Mouse (Mus musculus) liver, embryonic 14.5 days (tissue): ENCODE measurements around the gene Spns3. TPM values are rescaled to one million over a fixed set of nuclear protein-coding genes. Genes with fewer than 3 reads are reported as not detected.

Experiments
- ATAC-seq: fragments of 200-750 bp; cut with Nextera tagmentation; 2 replicates; pipeline ENCODE4 v1.8.0; 2017; ENCODE audit warnings: moderate number of reproducible peaks, mild to moderate bottlenecking, moderate library complexity; ENCODE audit not compliant: insufficient read depth
- DNase-seq, 3 experiments: peaks; one replicate each; pipeline ENCODE4 v3.0.0-alpha.2; 2012 to 2013; ENCODE audit warnings: low read depth in 3 of 3, low spot score in 3 of 3
- H3K27ac ChIP-seq: fragments of 300-500 bp; sonication (generic); 2 replicates; pipeline ENCODE4 v1.5.1; 2014; ENCODE audit warnings: moderate library complexity, mild to moderate bottlenecking, control low read depth, inconsistent platforms
- H3K27me3 ChIP-seq: fragments of 300-500 bp; sonication (generic); 2 replicates; pipeline ENCODE4 v1.6.1; 2014; ENCODE audit warnings: mild to moderate bottlenecking, low read length, moderate library complexity; ENCODE audit not compliant: control insufficient read depth, insufficient read depth
- H3K36me3 ChIP-seq: fragments of 300-500 bp; sonication (generic); replicated peaks from 2 replicates; pipeline ENCODE4 v1.6.1; 2014; ENCODE audit warnings: low read depth; ENCODE audit not compliant: control insufficient read depth, insufficient read depth
- H3K4me1 ChIP-seq, 2 experiments: fragments of 200-500 bp in 1 of 2; fragments of 300-500 bp in 1 of 2; sonication (generic) in 1 of 2; replicated peaks; 2 replicates each; pipeline ENCODE4 v1.6.1; 2012 to 2014; ENCODE audit warnings: antibody characterized with exemption in 1 of 2, inconsistent platforms in 1 of 2, low read length in 1 of 2; ENCODE audit not compliant: control insufficient read depth in 2 of 2, insufficient read depth in 2 of 2
- H3K4me2 ChIP-seq: fragments of 300-500 bp; sonication (generic); 2 replicates; pipeline ENCODE4 v1.6.1; 2014; ENCODE audit warnings: low read depth, mild to moderate bottlenecking, control low read depth, moderate library complexity
- H3K4me3 ChIP-seq, 2 experiments: fragments of 200-500 bp in 1 of 2; fragments of 300-500 bp in 1 of 2; sonication (generic) in 1 of 2; 2 replicates each; pipeline ENCODE4 v1.5.1; 2012 to 2014; ENCODE audit warnings: low read depth in 2 of 2, low read length in 2 of 2, mild to moderate bottlenecking in 2 of 2, control low read depth in 1 of 2, inconsistent platforms in 1 of 2, moderate library complexity in 1 of 2; ENCODE audit not compliant: insufficient read depth in 1 of 2
- H3K9ac ChIP-seq: fragments of 300-500 bp; sonication (generic); replicated peaks from 2 replicates; pipeline ENCODE4 v1.6.1; 2014; ENCODE audit warnings: mild to moderate bottlenecking, control low read depth, moderate library complexity
- H3K9me3 ChIP-seq: fragments of 300-500 bp; sonication (generic); 2 replicates; pipeline ENCODE4 v1.6.1; 2016; ENCODE audit warnings: low read length, mixed read lengths; ENCODE audit not compliant: control insufficient read depth
- CTCF ChIP-seq: IDR thresholded peaks from 2 replicates; pipeline ENCODE4 v1.5.1; 2016; ENCODE audit warnings: antibody characterized with exemption, low read depth, control low read depth
- EP300 ChIP-seq: IDR thresholded peaks from 2 replicates; pipeline ENCODE4 v1.6.1; 2016; ENCODE audit warnings: antibody characterized with exemption, low read depth
- WGBS: fragments of 180-500 bp; shearing (Covaris S2); extraction: QIAGEN DNeasy Blood & Tissue Kit; methylation state at CpG from one replicate; pipeline ENCODE4 v1.1.7; 2014; ENCODE audit not compliant: insufficient replicate concordance; 5-methylcytosine and 5-hydroxymethylcytosine counted together
- polyA plus RNA-seq, 2 experiments: library from polyadenylated mRNA; depleted of rRNA in 1 of 2; stranded (reverse) in 1 of 2; unstranded in 1 of 2; fragments of >200 nt; fragmentation: Nextera tagmentation in 1 of 2; extraction: Ambion mirVana in 1 of 2; gene quantifications; 2 replicates each; pipeline versions ENCODE4 v1.2.1 to v1.2.3; 2012 to 2014

The Spns3 gene
- polyA plus RNA-seq, 2 experiments, result 1.3 TPM

DNA sequence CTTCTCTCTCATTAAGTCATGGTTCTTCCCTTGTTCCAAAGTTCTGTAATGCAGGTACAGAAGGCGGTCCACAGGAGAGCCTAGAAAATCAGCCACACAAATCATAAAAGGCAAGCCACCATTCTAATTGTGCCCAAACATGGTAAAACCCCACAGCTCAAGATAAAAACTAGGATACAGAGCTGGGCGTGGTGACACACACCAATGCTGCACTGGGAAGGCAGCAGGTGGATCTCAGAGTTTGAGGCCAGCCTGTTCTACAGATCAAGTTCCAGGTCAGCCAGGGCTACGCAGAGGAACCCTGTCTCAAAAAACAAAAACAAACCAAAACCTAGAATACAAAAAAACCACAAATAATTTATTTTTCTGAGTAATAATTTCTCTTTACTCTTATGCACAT lies 36.3 kb upstream of the Spns3 start:
- WGBS, result 48% methylated on average over 3 of the region's 3 CpGs

DNA sequence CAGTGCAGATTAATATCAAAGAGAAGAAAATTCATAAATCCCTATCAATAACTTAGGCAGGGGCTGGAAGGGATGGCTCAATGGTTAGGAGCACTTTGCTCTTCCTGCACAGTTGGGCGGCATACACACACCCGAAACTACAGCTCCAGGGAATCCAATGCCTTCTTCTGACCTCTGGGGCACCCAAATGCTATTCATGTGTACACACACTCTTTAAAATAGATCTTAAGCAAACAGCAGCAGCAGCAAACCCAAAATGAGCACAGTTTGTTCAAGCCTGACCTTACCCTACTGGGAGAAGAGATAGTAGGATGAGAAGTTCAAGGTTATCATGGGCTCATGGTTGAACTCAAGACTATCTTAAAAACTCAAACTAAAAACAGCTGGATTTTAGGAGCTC lies 32.8 kb upstream of the Spns3 start:
- no peak overlapping the region for H3K27ac ChIP-seq

More for the DNA sequence above, 36.3 kb upstream of the Spns3 start:
- Histone ChIP-seq H3K4me2 (no peak overlapping the region), H3K4me3 (no peak overlapping the region), H3K9me3 (no peaks in the 10 kb centered on the region), H3K36me3 (no peaks in the 10 kb centered on the region), H3K27me3 (no peaks in the 10 kb centered on the region), H3K27ac (no peak overlapping the region), H3K4me1 (peaks cover 0 to 14% of the 10 kb centered on the region in 2 experiments; a peak in 2 of 4 replicates), H3K9ac (no peak overlapping the region)
- ATAC-seq, result no peak
- DNase-seq, result no peak
- TF ChIP-seq CTCF, result no peak
- TF ChIP-seq EP300, result no peak

DNA sequence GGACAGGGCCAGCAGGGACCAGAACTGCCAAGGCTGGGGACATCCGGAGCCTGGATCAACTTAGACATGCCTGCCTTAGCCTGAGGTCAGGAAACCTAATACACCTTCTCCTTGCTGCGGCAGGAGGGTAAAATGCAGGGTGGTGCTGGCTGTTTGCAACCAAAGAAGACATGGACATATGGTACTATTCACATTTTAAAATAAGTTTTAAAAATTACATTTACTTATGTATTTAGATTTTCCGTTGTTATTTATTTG lies 32.1 kb upstream of the Spns3 start:
- ATAC-seq, result no peak
- Histone ChIP-seq H3K9ac (no peak overlapping the region), H3K4me3 (no peak overlapping the region), H3K9me3 (no peaks in the 10 kb centered on the region), H3K4me2 (no peak overlapping the region), H3K27ac (no peak overlapping the region), H3K36me3 (no peaks in the 10 kb centered on the region), H3K27me3 (no peaks in the 10 kb centered on the region), H3K4me1 (peaks cover 0 to 9% of the 10 kb centered on the region in 2 experiments; a peak in 2 of 4 replicates)
- TF ChIP-seq CTCF (no peak), EP300 (no peak)
- 68% methylated on average over 3 of the region's 3 CpGs for WGBS
- no peak for DNase-seq

More for the DNA sequence above, 32.8 kb upstream of the Spns3 start:
- Histone ChIP-seq H3K27me3 (no peaks in the 10 kb centered on the region), H3K36me3 (no peaks in the 10 kb centered on the region), H3K4me1 (peaks cover 0 to 14% of the 10 kb centered on the region in 2 experiments; a peak in 2 of 4 replicates), H3K9ac (no peak overlapping the region), H3K9me3 (no peaks in the 10 kb centered on the region), H3K4me3 (no peak overlapping the region), H3K4me2 (no peak overlapping the region)
- no peak for DNase-seq
- TF ChIP-seq EP300 (no peak), CTCF (no peak)
- no peak for ATAC-seq
- 71% methylated on average over 2 of the region's 2 CpGs for WGBS

DNA sequence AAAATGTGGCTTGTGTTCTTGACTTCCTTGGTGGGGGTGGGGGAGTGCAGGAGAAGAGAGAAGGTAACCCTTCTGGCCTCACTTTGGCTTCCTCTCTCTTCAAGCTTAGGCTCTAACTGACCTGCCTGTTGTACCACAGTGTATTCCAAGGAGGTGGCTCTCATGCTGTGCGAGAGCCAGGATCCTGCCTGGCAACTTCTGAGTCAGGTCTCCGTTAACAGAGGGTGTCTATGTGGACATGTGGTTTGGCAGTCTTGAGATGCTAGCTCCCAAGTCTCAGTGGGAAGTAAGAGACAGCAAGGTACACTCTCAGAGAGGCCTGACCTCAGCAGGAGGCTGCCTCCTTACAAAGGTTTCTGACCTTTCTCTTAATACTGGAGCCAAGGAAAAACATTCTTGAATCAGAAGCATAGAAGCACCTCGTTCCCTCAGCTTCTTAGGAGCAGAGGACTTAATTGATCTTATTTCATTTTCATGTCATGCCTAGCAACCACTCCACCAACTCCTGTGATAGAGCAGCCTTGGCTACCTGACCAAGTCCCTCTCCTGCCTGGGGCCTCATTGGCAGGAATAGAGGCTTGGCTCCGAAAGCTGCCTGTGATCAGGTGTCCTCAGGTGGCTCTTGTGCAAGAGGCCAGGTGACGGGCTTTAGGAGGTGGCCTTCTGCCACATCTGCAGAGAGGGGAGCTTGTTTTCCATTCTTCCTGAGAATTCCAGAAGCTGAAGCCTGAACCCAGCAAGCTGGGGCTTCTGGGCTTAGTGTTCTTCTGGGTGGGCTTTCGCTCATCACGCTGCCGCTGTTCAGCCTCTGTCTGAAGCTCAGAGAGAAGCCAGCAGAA lies 31.5 kb upstream of the Spns3 start:
- no peak overlapping the region for H3K4me3 ChIP-seq
- H3K36me3 ChIP-seq, result no peaks in the 10 kb centered on the region
- ATAC-seq, result no peak
- H3K9ac ChIP-seq, result no peak overlapping the region
- no peak overlapping the region for H3K4me2 ChIP-seq
- no peaks in the 10 kb centered on the region for H3K27me3 ChIP-seq
- peaks cover 0 to 7% of the 10 kb centered on the region in 2 experiments; a peak in 2 of 4 replicates for H3K4me1 ChIP-seq
- no peak overlapping the region for H3K27ac ChIP-seq
- 71% methylated on average over 8 of the region's 8 CpGs for WGBS
- H3K9me3 ChIP-seq, result no peaks in the 10 kb centered on the region
- no peak for DNase-seq
- no peak for TF ChIP-seq EP300
- no peak for TF ChIP-seq CTCF

GRCm38 (mm10) chr11:72578471-72578870 lies 28.2 kb upstream of the Spns3 start:
- H3K4me3 ChIP-seq, result no peak overlapping the region
- H3K36me3 ChIP-seq, result no peaks in the 10 kb centered on the region
- TF ChIP-seq EP300 (no peak), CTCF (no peak)
- H3K4me2 ChIP-seq, result no peak overlapping the region
- WGBS, result 71% methylated on average over 4 of the region's 4 CpGs
- ATAC-seq (no peak), DNase-seq (no peak)
- H3K9me3 ChIP-seq, result no peaks in the 10 kb centered on the region
- no peak overlapping the region for H3K27ac ChIP-seq
- peaks cover 0 to 5% of the 10 kb centered on the region in 2 experiments; a peak in 2 of 4 replicates for H3K4me1 ChIP-seq
- H3K9ac ChIP-seq, result no peak overlapping the region
- H3K27me3 ChIP-seq, result no peaks in the 10 kb centered on the region
